Mouse (Mus musculus): ENCODE measurements around the gene Il6ra.

- TF ChIP-seq CTCF (IDR thresholded peaks at IDR 0.05; ENCODE audit: low read depth, low read length) (no peak), POLR2A (IDR thresholded peaks at IDR 0.05; ENCODE audit: insufficient read depth, low read length) (no peak)
These were observed 23.5 kb upstream of the Il6ra start for GRCm38 (mm10) chr3:89936495-89936894.
